11 mouse cellular contexts compared by ENCODE assay signal in genomic region chr5:52743231-52743630, GRCm38 (mm10). TPM values are rescaled to one million over a fixed set of nuclear protein-coding genes. Genes with fewer than 3 reads are reported as not detected.
DNase-seq lines count a peak whose midpoint lies in the region; ATAC-seq and TF ChIP-seq lines count a peak whose summit lies in the region.
"Had no signal": no experiment of that assay in that cellular context is flagged by ENCODE, and none has a peak within 500 bp of the region (broad histone marks: within the 10 kb centered on the region; RNA-seq: fewer than 3 reads in every experiment).

No protein-coding gene starts in this region.

- peaks cover 0 to 8% of the 10 kb centered on the region in 2 experiments; a peak in 2 of 4 replicates for H3K4me1 ChIP-seq in heart, embryonic 14.5 days (ENCODE audit: control insufficient read depth in 2 of 2, insufficient read depth in 2 of 2, low read length in 2 of 2)
- no peaks in the 10 kb centered on the region for H3K4me1 ChIP-seq in embryonic fibroblast, embryonic 13.5 days (ENCODE audit: control insufficient read depth, insufficient read depth, low read length)
- H3K4me1 ChIP-seq in liver, embryonic 16.5 days (ENCODE audit: control insufficient read depth, low read depth, low read length), result peaks cover 13% of the 10 kb centered on the region

- TF ChIP-seq POLR2A in embryonic fibroblast, embryonic 13.5 days (IDR thresholded peaks at IDR 0.05; ENCODE audit: low read depth, low read length), result no peak

- H3K4me2 ChIP-seq in heart, embryonic 14.5 days (ENCODE audit: low read length), result peak overlapping the region; percentile 68
- peak overlapping the region; percentile 75 for H3K4me2 ChIP-seq in liver, embryonic 16.5 days (ENCODE audit: low read depth, low read length)

- ATAC-seq in heart, embryonic 14.5 days (ENCODE audit: insufficient number of reproducible peaks, insufficient read depth, low FRiP score, low read depth), result no peak
- no peak for ATAC-seq in liver, embryonic 16.5 days (ENCODE audit: low read depth)

- H3K36me3 ChIP-seq in heart, embryonic 14.5 days (ENCODE audit: control insufficient read depth, insufficient read depth, low read length), result no peaks in the 10 kb centered on the region
- H3K36me3 ChIP-seq in liver, embryonic 16.5 days (ENCODE audit: control insufficient read depth, insufficient read depth), result no peaks in the 10 kb centered on the region; the same call in 1 of the 2 replicates

- H3K27me3 ChIP-seq in heart, embryonic 14.5 days (ENCODE audit: control insufficient read depth, insufficient read depth, low read length), result no peaks in the 10 kb centered on the region
- no peaks in the 10 kb centered on the region for H3K27me3 ChIP-seq in liver, embryonic 16.5 days (ENCODE audit: control insufficient read depth, insufficient read depth, low read depth, low read length)

- H3K4me3 ChIP-seq in heart, embryonic 14.5 days (ENCODE audit: control insufficient read depth in 1 of 2, insufficient read depth in 1 of 2, low read depth in 1 of 2, low read length in 2 of 2), result no peak overlapping the region
- H3K4me3 ChIP-seq in embryonic fibroblast, embryonic 13.5 days (ENCODE audit: insufficient read depth, low read length), result peak overlapping the region; percentile 98
- H3K4me3 ChIP-seq in liver, embryonic 16.5 days (ENCODE audit: low read depth, low read length), result peak overlapping the region; percentile 95

- DNase-seq in heart, postnatal 25 days (ENCODE audit: low spot score), result no peak
- DNase-seq in 416B (ENCODE audit: low read depth), result peak; percentile 84
- DNase-seq in right cerebral cortex, postnatal 10 days (ENCODE audit: low spot score in 2 of 2), result no peak
- DNase-seq in layer of hippocampus, adult 9-11 months, result no peak
- no peak for DNase-seq in layer of hippocampus, adult 9-10 months (ENCODE audit: low spot score)
- DNase-seq: cerebellum, adult 11 months; gastrocnemius, postnatal 14 days had no signal

- WGBS in heart, embryonic 14.5 days, result 66% methylated on average over 4 of the region's 4 CpGs
- 30% methylated on average over 4 of the region's 4 CpGs for WGBS in liver, embryonic 16.5 days (ENCODE audit: insufficient replicate concordance)

- no peak for TF ChIP-seq CTCF in embryonic fibroblast, embryonic 13.5 days (IDR thresholded peaks at IDR 0.05; ENCODE audit: borderline replicate concordance, insufficient read depth, low read length)

- H3K27ac ChIP-seq in heart, embryonic 14.5 days (replicated peaks in 1 of 2; ENCODE audit: control insufficient read depth in 1 of 2, insufficient read depth in 1 of 2, low read depth in 2 of 2, low read length in 2 of 2), result no peak overlapping the region
- no peak overlapping the region for H3K27ac ChIP-seq in embryonic fibroblast, embryonic 13.5 days (ENCODE audit: insufficient read depth, low read length)
- H3K27ac ChIP-seq in liver, embryonic 16.5 days (ENCODE audit: low read length), result no peak overlapping the region

- intact Hi-C loops in heart, postnatal 25 days (cut with DNase I), result no loop called here

- H3K9ac ChIP-seq in heart, embryonic 14.5 days (ENCODE audit: low read length), result no peak overlapping the region
- no peak overlapping the region for H3K9ac ChIP-seq in liver, embryonic 16.5 days (ENCODE audit: low read depth, low read length)

- no peaks in the 10 kb centered on the region for H3K9me3 ChIP-seq in heart, embryonic 14.5 days (ENCODE audit: control insufficient read depth, low read length)
- no peaks in the 10 kb centered on the region for H3K9me3 ChIP-seq in liver, embryonic 16.5 days (replicated peaks; ENCODE audit: control insufficient read depth, low read length)
- H3K9me3 ChIP-seq: G1E had no signal

RNA-seq across cellular contexts. Expression of gene Pi4k2b, which starts 1.9 kb away (rescaled TPM):
- 8.2 and 9.5 TPM in 2 replicates for polyA plus RNA-seq in heart, embryonic 14.5 days (2014; fragmentation: Nextera tagmentation; extraction: Ambion mirVana)
- 1 to 10 TPM; 2.3 to 3.0 TPM for total RNA-seq in heart, postnatal 25 days (2021)
- 25.7 and 28.1 TPM in 2 replicates for polyA plus RNA-seq in embryonic fibroblast, embryonic 13.5 days (2011; ENCODE audit: insufficient read length, low read depth, missing spikeins)
- 14.4 and 15.8 TPM in 2 replicates for polyA plus RNA-seq in liver, embryonic 16.5 days (2015; fragmentation: Nextera tagmentation; extraction: Ambion mirVana)

RNA-seq across cellular contexts. Expression of gene Zcchc4, which starts 32.0 kb away (rescaled TPM):
- polyA plus RNA-seq in heart, embryonic 14.5 days (2014; fragmentation: Nextera tagmentation; extraction: Ambion mirVana), result 10.2 and 10.4 TPM in 2 replicates
- 1 to 10 TPM; 4.7 to 5.6 TPM for total RNA-seq in heart, postnatal 25 days (2021)
- 12.8 and 18.3 TPM in 2 replicates for polyA plus RNA-seq in embryonic fibroblast, embryonic 13.5 days (2011; ENCODE audit: insufficient read length, low read depth, missing spikeins)
- 6.0 and 6.7 TPM in 2 replicates for polyA plus RNA-seq in liver, embryonic 16.5 days (2015; fragmentation: Nextera tagmentation; extraction: Ambion mirVana)

Comparison
In these comparisons a context has a peak if more than half of its experiments do, and no peak if none do; other contexts are left out.
1. H3K4me3 ChIP-seq: peak in embryonic fibroblast, embryonic 13.5 days (single experiment) and liver, embryonic 16.5 days (single experiment); none in heart, embryonic 14.5 days (0 of 2).